In the genomic region with DNA sequence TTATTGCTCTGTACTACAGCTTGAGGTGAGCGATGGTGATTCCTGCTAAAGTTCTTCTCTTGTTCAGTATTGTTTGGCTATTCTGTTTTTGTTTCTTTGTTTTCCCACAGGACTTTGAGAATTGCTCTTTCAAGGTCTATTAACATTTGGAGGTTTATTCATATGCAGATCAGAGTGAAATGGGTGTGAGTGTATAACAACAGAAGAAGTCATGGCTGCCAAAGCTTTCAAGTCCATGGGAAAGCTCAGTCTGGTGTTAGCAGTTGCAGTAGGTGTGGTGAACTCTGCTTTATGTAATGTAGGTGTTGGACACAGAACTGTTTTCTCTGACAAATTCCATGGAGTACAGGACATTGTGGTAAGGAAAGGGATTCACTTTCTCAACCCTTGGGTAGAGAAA, we compare ENCODE assay signal across 26 mouse cellular contexts.
DNase-seq lines count a peak whose midpoint lies in the region; ATAC-seq and TF ChIP-seq lines count a peak whose summit lies in the region.
"Had no signal": no experiment of that assay in that cellular context is flagged by ENCODE, and none has a peak within 500 bp of the region (broad histone marks: within the 10 kb centered on the region; RNA-seq: fewer than 3 reads in every experiment).

No protein-coding gene starts in this region.

- no peak for ATAC-seq in midbrain, embryonic 14.5 days (ENCODE audit: low FRiP score, low TSS enrichment)
- ATAC-seq: activated CD4-positive, CD25-positive, alpha-beta regulatory T cell, adult 4 months; CD4-positive, CD25-positive, alpha-beta regulatory T cell, adult 4 months; Patski had no signal

- H3K9me3 ChIP-seq in ES-E14 (ENCODE audit: control insufficient read depth, insufficient read depth, low read depth, low read length), result no peaks in the 10 kb centered on the region
- no peaks in the 10 kb centered on the region for H3K9me3 ChIP-seq in midbrain, embryonic 14.5 days (ENCODE audit: control insufficient read depth, low read length)
- H3K9me3 ChIP-seq: G1E had no signal

- no peak overlapping the region for H3K4me2 ChIP-seq in midbrain, embryonic 14.5 days (ENCODE audit: low read length)

- WGBS in midbrain, embryonic 14.5 days, result 74% methylated on average over 1 of the region's 1 CpGs

- H3K27ac ChIP-seq in ES-E14 (ENCODE audit: insufficient read depth, low read depth, low read length, poor library complexity, severe bottlenecking), result no peak overlapping the region
- no peak overlapping the region for H3K27ac ChIP-seq in midbrain, embryonic 14.5 days (replicated peaks; ENCODE audit: low read depth, low read length)

- H3K36me3 ChIP-seq in ES-E14 (ENCODE audit: control insufficient read depth, insufficient read depth, low read length, poor library complexity, severe bottlenecking), result no peaks in the 10 kb centered on the region
- no peaks in the 10 kb centered on the region for H3K36me3 ChIP-seq in midbrain, embryonic 14.5 days (ENCODE audit: control insufficient read depth, insufficient read depth, low read length)
- H3K36me3 ChIP-seq: G1E had no signal

- no peaks in the 10 kb centered on the region for H3K4me1 ChIP-seq in ES-E14 (ENCODE audit: control insufficient read depth in 2 of 2, insufficient read depth in 2 of 2, low read length in 2 of 2, poor library complexity in 1 of 2)
- no peaks in the 10 kb centered on the region for H3K4me1 ChIP-seq in midbrain, embryonic 14.5 days (ENCODE audit: control insufficient read depth, insufficient read depth, low read length)

- H3K4me3 ChIP-seq in ES-E14 (ENCODE audit: insufficient read depth in 1 of 2, low read depth in 1 of 2, low read length in 2 of 2, poor library complexity in 1 of 2, severe bottlenecking in 1 of 2), result no peak overlapping the region
- H3K4me3 ChIP-seq in midbrain, embryonic 14.5 days (replicated peaks; ENCODE audit: low read depth, low read length), result no peak overlapping the region

- in situ Hi-C loops in ES-E14 (cut with MboI; ENCODE audit: low sequenced_read_pairs in 2 of 2, unreplicated experiment in 2 of 2), result no loop called here

- peak; percentile 57 for DNase-seq in ES-CJ7 (ENCODE audit: low read depth, low spot score)
- peak; percentile 29 for DNase-seq in ES-E14 (ENCODE audit: low read depth, low spot score)
- DNase-seq in R1 (ENCODE audit: low read depth, low spot score), result peak; percentile 64
- DNase-seq in ZHBTc4 (ENCODE audit: low read depth, low spot score), result peak; percentile 67
- no peak for DNase-seq in midbrain, embryonic 14.5 days
- DNase-seq in right cerebral cortex, postnatal 36 days (ENCODE audit: low spot score in 2 of 2), result no peak
- DNase-seq in retina, postnatal 1 day, result no peak
- no peak for DNase-seq in spleen, postnatal 10 days (ENCODE audit: low spot score in 2 of 2)
- DNase-seq: adrenal gland, adult 2 months; adrenal gland, adult 8-10 months; adrenal gland, postnatal 10 days; adrenal gland, postnatal 14 days; adrenal gland, postnatal 25 days; adrenal gland, postnatal 36 days; B cell, adult 2 months; cerebellum, adult 11 months; cerebellum, adult 11-12 months; cerebellum, adult 18-20 months; cerebellum, adult 2 months; cerebellum, adult 8-10 months; cerebellum, adult 9-10 months had no signal

- no peak overlapping the region for H3K9ac ChIP-seq in ES-E14 (ENCODE audit: insufficient read depth, low read depth, low read length, poor library complexity, severe bottlenecking)
- H3K9ac ChIP-seq in midbrain, embryonic 14.5 days (replicated peaks; ENCODE audit: low read length), result no peak overlapping the region

- no peaks in the 10 kb centered on the region for H3K27me3 ChIP-seq in midbrain, embryonic 14.5 days (ENCODE audit: control insufficient read depth, insufficient read depth, low read length)
- H3K27me3 ChIP-seq: CH12.LX had no signal

TF ChIP-seq in ES-E14, 5 proteins besides CTCF, POLR2A, EP300 and RAD21:
- TF ChIP-seq ZNF384 (IDR thresholded peaks at IDR 0.05; ENCODE audit: low read depth, low read length) (no peak), HCFC1 (IDR thresholded peaks at IDR 0.05; ENCODE audit: borderline replicate concordance, insufficient read depth, low read length) (no peak), ZC3H11A (IDR thresholded peaks at IDR 0.05; ENCODE audit: borderline replicate concordance, low read depth, low read length) (no peak), CHD2 (IDR thresholded peaks at IDR 0.05; ENCODE audit: low read depth, low read length) (no peak), MAFK (IDR thresholded peaks at IDR 0.05; ENCODE audit: insufficient read depth, low read depth, low read length) (no peak)

Comparison
In these comparisons a context has a peak if more than half of its experiments do, and no peak if none do; other contexts are left out.
1. DNase-seq: peak in ES-CJ7 (single experiment), ES-E14 (single experiment), R1 (single experiment) and ZHBTc4 (single experiment); none in midbrain, embryonic 14.5 days (single experiment), right cerebral cortex, postnatal 36 days (0 of 2), retina, postnatal 1 day (single experiment) and spleen, postnatal 10 days (0 of 2).